Mouse (Mus musculus) layer of hippocampus, adult 11-12 months (tissue): ENCODE results near the gene Crbn.

ENCODE experiments used
- DNase-seq: peaks from one replicate; pipeline ENCODE4 v3.0.0; 2022; ENCODE audit warnings: low spot score

Crbn gene

DNA sequence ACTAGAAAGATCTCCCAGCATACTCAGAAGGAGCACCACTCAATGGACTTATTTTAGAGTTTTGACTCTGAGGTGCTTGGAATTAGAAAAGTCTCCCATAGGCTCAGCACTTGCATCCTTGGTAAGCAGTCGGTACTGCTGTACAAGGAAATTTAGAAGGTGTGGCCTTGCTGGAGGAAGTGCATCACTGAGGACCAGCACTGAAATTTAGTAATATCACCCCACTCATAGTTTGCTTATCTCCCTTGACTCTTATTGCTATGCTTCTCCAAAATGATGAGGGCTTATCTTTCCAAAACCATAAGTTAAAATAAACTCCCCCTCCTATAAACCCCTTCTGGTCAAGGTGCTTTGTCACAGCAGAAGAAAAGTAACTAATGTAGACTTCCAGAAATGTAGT lies 38.4 kb downstream of the Crbn start:
- DNase-seq: no peak

DNA sequence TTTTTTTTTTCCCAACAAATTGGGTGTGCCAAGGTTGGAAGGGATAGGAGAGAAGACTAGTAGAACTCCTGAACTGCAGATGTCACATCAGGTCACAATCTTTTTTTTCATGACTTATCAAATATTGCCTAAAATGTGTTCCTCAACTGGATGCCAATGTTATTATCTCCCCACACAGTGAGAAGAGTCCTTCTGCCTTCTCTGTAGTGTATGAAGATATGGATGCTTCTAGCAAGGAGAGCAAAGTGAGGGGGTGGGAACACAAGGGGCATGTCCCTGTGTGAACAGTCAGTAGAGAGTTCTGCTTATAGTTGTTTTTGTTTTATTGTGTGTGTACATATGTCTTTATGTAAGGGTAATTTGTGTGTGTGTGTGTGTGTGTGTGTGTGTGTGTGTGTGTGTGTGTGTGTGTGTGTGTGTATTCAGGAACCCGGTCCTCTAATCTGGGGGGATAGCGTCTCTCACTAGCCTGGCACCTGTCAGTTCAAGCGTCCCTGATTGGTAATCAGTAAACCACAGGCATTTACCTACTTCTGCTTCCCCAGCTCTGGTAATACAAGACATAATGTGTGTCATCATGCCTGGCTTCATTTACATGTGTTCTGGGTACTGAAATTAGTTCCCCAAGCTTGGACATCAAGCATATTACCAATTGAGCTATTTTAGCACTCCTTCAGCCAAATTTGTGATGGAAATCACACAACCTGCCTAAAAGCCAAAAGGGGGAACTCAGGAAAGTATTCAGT lies 39.2 kb downstream of the Crbn start:
- no peak for DNase-seq

GRCm38 (mm10) chr6:106758299-106758698 lies 41.6 kb downstream of the Crbn start:
- DNase-seq: no peak

- DNase-seq: no peak
These were observed 49.6 kb downstream of the Crbn start for GRCm38 (mm10) chr6:106750291-106750690.

DNA sequence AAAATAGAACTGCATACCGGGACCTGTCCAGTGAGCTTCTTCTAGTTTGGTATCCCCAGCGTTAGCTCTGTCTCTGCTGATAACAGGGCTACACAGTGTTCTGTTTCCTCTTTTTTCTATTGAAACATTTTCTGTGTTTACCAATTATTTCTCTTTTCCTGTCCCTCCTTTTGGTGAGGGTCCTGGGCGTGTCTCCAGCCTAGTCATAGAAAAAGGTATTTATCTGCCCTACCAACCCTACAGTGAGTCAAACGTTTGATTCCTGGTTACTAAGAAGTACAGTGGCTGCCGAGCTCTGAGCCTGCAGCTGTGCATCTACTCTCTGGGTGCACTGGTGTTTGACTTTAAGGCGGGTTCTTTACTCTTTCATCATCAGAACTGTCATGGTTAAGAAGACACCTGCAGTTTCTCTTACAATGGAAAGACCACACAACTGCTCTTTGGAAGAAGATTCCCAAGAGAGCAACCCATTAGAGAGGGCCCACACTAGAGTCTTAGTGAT lies 50.9 kb downstream of the Crbn start, which contains the start of gene Il5ra:
Gene Il5ra (minus strand): TSS at position 151 of the 502 bp plus-strand sequence.
- no peak for DNase-seq

- no peak for DNase-seq
These were observed 52.1 kb downstream of the Crbn start for GRCm38 (mm10) chr6:106747804-106748203.

- no peak for DNase-seq
These were observed 52.6 kb downstream of the Crbn start for GRCm38 (mm10) chr6:106747251-106747650.

- DNase-seq: no peak
These were observed 54.0 kb downstream of the Crbn start for GRCm38 (mm10) chr6:106745673-106746394.

- no peak for DNase-seq
These were observed 56.2 kb downstream of the Crbn start for GRCm38 (mm10) chr6:106743556-106744233.

- DNase-seq: no peak
These were observed 59.5 kb downstream of the Crbn start for GRCm38 (mm10) chr6:106740244-106740825.

GRCm38 (mm10) chr6:106738229-106738628 lies 61.6 kb downstream of the Crbn start:
- no peak for DNase-seq

- DNase-seq: no peak
These were observed 67.3 kb downstream of the Crbn start for GRCm38 (mm10) chr6:106732563-106732962.
